In the genomic region with DNA sequence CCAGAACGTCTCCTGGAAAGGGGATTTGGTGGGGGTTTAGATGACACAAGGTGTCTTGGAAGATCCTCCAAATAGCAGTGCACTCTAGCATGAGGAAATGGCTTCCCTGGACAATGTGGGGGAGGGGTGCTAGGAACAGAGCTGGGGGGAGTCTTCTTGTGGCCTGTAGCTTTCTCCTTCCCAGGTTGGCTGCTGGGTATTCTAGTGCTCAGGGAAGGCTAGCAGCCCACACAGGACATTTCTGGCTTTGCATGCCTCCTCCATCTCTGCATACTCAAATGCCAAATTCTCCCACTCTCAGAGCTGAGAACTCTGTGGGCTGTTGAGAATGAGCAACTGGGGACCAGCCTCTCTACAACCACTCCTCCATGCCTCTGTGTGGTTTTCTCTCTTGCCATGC, we compare ENCODE assay signal across 23 mouse cellular contexts.
DNase-seq lines count a peak whose midpoint lies in the region; ATAC-seq and TF ChIP-seq lines count a peak whose summit lies in the region.
"Had no signal": no experiment of that assay in that cellular context is flagged by ENCODE, and none has a peak within 500 bp of the region (broad histone marks: within the 10 kb centered on the region; RNA-seq: fewer than 3 reads in every experiment).

No protein-coding gene starts in this region.

- no peaks in the 10 kb centered on the region for H3K9me3 ChIP-seq in lung, postnatal 0 days (ENCODE audit: low read length)
- H3K9me3 ChIP-seq: forebrain, embryonic 10.5 days; hindbrain, embryonic 10.5 days; neural tube, embryonic 13.5 days had no signal

- H3K36me3 ChIP-seq in lung, postnatal 0 days (ENCODE audit: insufficient read depth, low read length) = no peaks in the 10 kb centered on the region
- H3K36me3 ChIP-seq: forebrain, embryonic 10.5 days; G1E; hindbrain, embryonic 10.5 days; neural tube, embryonic 13.5 days had no signal

- H3K4me3 ChIP-seq in cortical plate, adult 2 months (ENCODE audit: insufficient read depth, low read length) = no peak overlapping the region
- no peak overlapping the region for H3K4me3 ChIP-seq in left cerebral cortex, adult 2 months
- H3K4me3 ChIP-seq in lung, postnatal 0 days (ENCODE audit: low read depth, low read length) = no peak overlapping the region
- H3K4me3 ChIP-seq: forebrain, embryonic 10.5 days; hindbrain, embryonic 10.5 days; megakaryocyte, embryonic 14.5 days; neural tube, embryonic 13.5 days had no signal

- TF ChIP-seq POLR2A in cortical plate, adult 2 months (IDR thresholded peaks at IDR 0.05; ENCODE audit: extremely low read depth, insufficient read depth, low read length) = no peak

- H3K9ac ChIP-seq in lung, postnatal 0 days (replicated peaks; ENCODE audit: low read depth) = no peak overlapping the region
- H3K9ac ChIP-seq: neural tube, embryonic 13.5 days had no signal

- WGBS in lung, postnatal 0 days = 52% methylated on average over 1 of the region's 1 CpGs

- peak overlapping the region; percentile 19; the same call in 1 of the 2 replicates for H3K27ac ChIP-seq in cortical plate, adult 2 months (ENCODE audit: insufficient read depth, low read length)
- H3K27ac ChIP-seq in left cerebral cortex, adult 2 months = peak overlapping the region; percentile 65; the same call in 1 of the 2 replicates
- no peak overlapping the region for H3K27ac ChIP-seq in lung, postnatal 0 days (ENCODE audit: low read length)
- H3K27ac ChIP-seq: forebrain, embryonic 10.5 days; hindbrain, embryonic 10.5 days; neural tube, embryonic 13.5 days had no signal

- no peak for TF ChIP-seq EP300 in lung, postnatal 0 days (IDR thresholded peaks at IDR 0.05)

- TF ChIP-seq CTCF in cortical plate, adult 2 months (IDR thresholded peaks at IDR 0.05; ENCODE audit: extremely low read depth, insufficient read depth, low read length) = no peak
- TF ChIP-seq CTCF in left cerebral cortex, adult 2 months (IDR thresholded peaks at IDR 0.05) = no peak
- TF ChIP-seq CTCF in lung, postnatal 0 days (IDR thresholded peaks at IDR 0.05) = no peak

- no peaks in the 10 kb centered on the region for H3K27me3 ChIP-seq in lung, postnatal 0 days (replicated peaks; ENCODE audit: insufficient read depth, low read length)
- H3K27me3 ChIP-seq: megakaryocyte, embryonic 14.5 days; neural tube, embryonic 13.5 days had no signal

- H3K4me1 ChIP-seq in cortical plate, adult 2 months (ENCODE audit: control insufficient read depth, insufficient read depth, low read length) = peaks cover 4% of the 10 kb centered on the region; the same call in 1 of the 2 replicates
- no peaks in the 10 kb centered on the region for H3K4me1 ChIP-seq in lung, postnatal 0 days (ENCODE audit: insufficient read depth, low read depth, low read length)
- H3K4me1 ChIP-seq: megakaryocyte, embryonic 14.5 days had no signal

- intact Hi-C loops in left cerebral cortex, adult 2 months (cut with DNase I) = loop anchor here (5.0 kb wide), 1 partner anchor 56 kb away; no protein-coding TSS in a partner anchor

- DNase-seq in layer of hippocampus, adult 11-12 months (ENCODE audit: low spot score) = peak; percentile 36
- no peak for DNase-seq in layer of hippocampus, postnatal 10 days (ENCODE audit: low spot score in 2 of 2)
- peak; percentile 35 to 58 for DNase-seq in left cerebral cortex, adult 2 months (ENCODE audit: extremely low spot score in 1 of 2, low spot score in 2 of 2)
- peak; percentile 26 to 48 for DNase-seq in right cerebral cortex, postnatal 10 days (ENCODE audit: low spot score in 2 of 2)
- DNase-seq in lung, postnatal 0 days (ENCODE audit: low spot score) = no peak
- no peak for DNase-seq in T-cell, adult 2 months (ENCODE audit: low spot score)
- DNase-seq: adrenal gland, postnatal 14 days; cerebellum, adult 11 months; cerebellum, postnatal 36 days; gastrocnemius, postnatal 25 days; kidney, adult 18-20 months; kidney, postnatal 14 days; lung, adult 18-20 months; midbrain, embryonic 14.5 days; thymus, postnatal 36 days had no signal

- no peak overlapping the region for H3K4me2 ChIP-seq in lung, postnatal 0 days (replicated peaks; ENCODE audit: low read depth, low read length)
- H3K4me2 ChIP-seq: liver, embryonic 11.5 days; neural tube, embryonic 13.5 days had no signal

- no peak for ATAC-seq in lung, postnatal 0 days
- no peak for ATAC-seq in CD4-positive, CD25-positive, alpha-beta regulatory T cell, adult 4 months

Comparison
In these comparisons a context has a peak if more than half of its experiments do, and no peak if none do; other contexts are left out.
1. DNase-seq: peak in layer of hippocampus, adult 11-12 months (single experiment), left cerebral cortex, adult 2 months (2 of 2) and right cerebral cortex, postnatal 10 days (2 of 2); none in layer of hippocampus, postnatal 10 days (0 of 2), lung, postnatal 0 days (single experiment) and T-cell, adult 2 months (single experiment).